Mouse (Mus musculus): ENCODE measurements at regions not wholly inside any gene's neighbourhood (a gene's known extent, or its start where the extent isn't known, plus 50 kb on each side); places are given as distances from the start of the nearest gene placed in this dataset.

- no peak for DNase-seq
These were observed 332.6 kb upstream of the Zfp462 start for GRCm38 (mm10) chr4:54611990-54612980.

- no peak for DNase-seq
These were observed 331.8 kb upstream of the Zfp462 start for GRCm38 (mm10) chr4:54613076-54613475.

- DNase-seq: no peak
These were observed 331.2 kb upstream of the Zfp462 start for GRCm38 (mm10) chr4:54613611-54614010.

- no peak for DNase-seq
These were observed 329.0 kb upstream of the Zfp462 start for GRCm38 (mm10) chr4:54615886-54616285.

- no peak for DNase-seq
These were observed 320.6 kb upstream of the Zfp462 start for GRCm38 (mm10) chr4:54624024-54624873.

- DNase-seq: no peak
These were observed 307.7 kb upstream of the Zfp462 start for GRCm38 (mm10) chr4:54636986-54637641.

- no peak for DNase-seq
These were observed 298.8 kb upstream of the Zfp462 start for GRCm38 (mm10) chr4:54646033-54646432.

- DNase-seq: no peak
These were observed 298.4 kb upstream of the Zfp462 start for GRCm38 (mm10) chr4:54646459-54646858.

GRCm38 (mm10) chr4:54648254-54648653, 296.6 kb upstream of the Zfp462 start:
- DNase-seq: no peak

- no peak for DNase-seq
These were observed 293.2 kb upstream of the Zfp462 start for GRCm38 (mm10) chr4:54651646-54652110.

GRCm38 (mm10) chr4:54652111-54653021, 292.5 kb upstream of the Zfp462 start:
- no peak for DNase-seq

GRCm38 (mm10) chr4:54653097-54653776, 291.6 kb upstream of the Zfp462 start:
- DNase-seq: no peak

Measured in right cerebral cortex, postnatal 14 days (tissue).